Mouse (Mus musculus) limb, embryonic 14.5 days (tissue): Measurements from ENCODE around the gene Xaf1. TPM values are rescaled to one million over a fixed set of nuclear protein-coding genes. Genes with fewer than 3 reads are reported as not detected.

Experiments used
- ATAC-seq: fragments of 200-750 bp; cut with Nextera tagmentation; 2 replicates; pipeline ENCODE4 v1.8.0; 2017; ENCODE audit warnings: low read depth, moderate number of reproducible peaks, moderate TSS enrichment; ENCODE audit not compliant: low FRiP score
- DNase-seq: peaks from one replicate; pipeline ENCODE4 v3.0.0-alpha.2; 2015; ENCODE audit warnings: low spot score
- H3K27ac ChIP-seq: fragments of 300-500 bp; sonication (generic); replicated peaks from 2 replicates; pipeline ENCODE4 v1.5.1; 2014; ENCODE audit warnings: low read depth, mild to moderate bottlenecking, low read length, moderate library complexity, mixed read lengths
- H3K27me3 ChIP-seq: fragments of 300-500 bp; sonication (generic); 2 replicates; pipeline ENCODE4 v1.6.1; 2014; ENCODE audit warnings: low read length, mixed read lengths; ENCODE audit not compliant: control insufficient read depth, insufficient read depth
- H3K36me3 ChIP-seq: fragments of 300-500 bp; sonication (generic); 2 replicates; pipeline ENCODE4 v1.6.1; 2014; ENCODE audit warnings: mild to moderate bottlenecking, low read length, moderate library complexity, mixed read lengths; ENCODE audit not compliant: control insufficient read depth, insufficient read depth
- H3K4me1 ChIP-seq: fragments of 300-500 bp; sonication (generic); 2 replicates; pipeline ENCODE4 v1.6.1; 2014; ENCODE audit warnings: antibody characterized with exemption, low read length, mixed read lengths; ENCODE audit not compliant: control insufficient read depth, insufficient read depth
- H3K4me2 ChIP-seq: fragments of 300-500 bp; sonication (generic); replicated peaks from 2 replicates; pipeline ENCODE4 v1.6.1; 2014; ENCODE audit warnings: low read depth, mild to moderate bottlenecking, low read length, moderate library complexity; ENCODE audit not compliant: severe bottlenecking
- H3K4me3 ChIP-seq: fragments of 300-500 bp; sonication (generic); replicated peaks from 2 replicates; pipeline ENCODE4 v1.5.1; 2014; ENCODE audit warnings: low read length
- H3K9ac ChIP-seq: fragments of 300-500 bp; sonication (generic); 2 replicates; pipeline ENCODE4 v1.6.1; 2014; ENCODE audit warnings: mild to moderate bottlenecking, low read depth, low read length, moderate library complexity; ENCODE audit not compliant: severe bottlenecking
- H3K9me3 ChIP-seq: fragments of 300-500 bp; sonication (generic); 2 replicates; pipeline ENCODE4 v1.6.1; 2016; ENCODE audit warnings: low read length; ENCODE audit not compliant: control insufficient read depth
- POLR2A ChIP-seq: fragments of 200-500 bp; IDR thresholded peaks from 2 replicates; pipeline ENCODE4 v1.8.0; 2012; ENCODE audit warnings: inconsistent platforms, mild to moderate bottlenecking, moderate library complexity, borderline replicate concordance; ENCODE audit not compliant: insufficient read depth, insufficient read length; ENCODE audit errors: extremely low read depth
- WGBS: fragments of 180-500 bp; shearing (Covaris S2); extraction: QIAGEN DNeasy Blood & Tissue Kit; methylation state at CpG from one replicate; pipeline ENCODE4 v1.1.7; 2014; 5-methylcytosine and 5-hydroxymethylcytosine counted together
- polyA plus RNA-seq, 2 experiments: library from polyadenylated mRNA; depleted of rRNA in 1 of 2; stranded (reverse) in 1 of 2; unstranded in 1 of 2; fragments of >200 nt; fragmentation: Nextera tagmentation in 1 of 2; extraction: Ambion mirVana in 1 of 2; gene quantifications; 2 replicates each; pipeline versions ENCODE4 v1.2.1 to v1.2.3; 2012 to 2014

The Xaf1 gene
- polyA plus RNA-seq, 2 experiments: 1.9 to 2.9 TPM

- H3K36me3 ChIP-seq: no peaks in the 10 kb centered on the region
- DNase-seq: no peak
- H3K4me2 ChIP-seq: no peak overlapping the region
- no peak for TF ChIP-seq POLR2A
- H3K27me3 ChIP-seq: no peaks in the 10 kb centered on the region
- 0 out of 2 replicates have a peak, but pooled peaks cover 3% of the 10 kb centered on the region for H3K4me1 ChIP-seq
- ATAC-seq: no peak
- H3K9me3 ChIP-seq: no peaks in the 10 kb centered on the region
- 48% methylated on average over 4 of the region's 4 CpGs for WGBS
- no peak overlapping the region for H3K4me3 ChIP-seq
- H3K27ac ChIP-seq: no peak overlapping the region
- no peak overlapping the region for H3K9ac ChIP-seq
These were observed 48.2 kb downstream of the Xaf1 start for GRCm38 (mm10) chr11:72349652-72350051.

GRCm38 (mm10) chr11:72352272-72352671 lies 50.8 kb downstream of the Xaf1 start:
- ATAC-seq (no peak), DNase-seq (no peak)
- no peak overlapping the region for H3K27ac ChIP-seq
- 48% methylated on average over 1 of the region's 1 CpGs for WGBS
- H3K4me3 ChIP-seq: no peak overlapping the region
- no peak overlapping the region for H3K9ac ChIP-seq
- no peak overlapping the region for H3K4me2 ChIP-seq
- H3K4me1 ChIP-seq: 0 out of 2 replicates have a peak, but pooled peaks cover 6% of the 10 kb centered on the region
- no peaks in the 10 kb centered on the region for H3K36me3 ChIP-seq
- H3K27me3 ChIP-seq: no peaks in the 10 kb centered on the region
- TF ChIP-seq POLR2A: no peak
- no peaks in the 10 kb centered on the region for H3K9me3 ChIP-seq

- no peak for ATAC-seq
These were observed 51.8 kb downstream of the Xaf1 start for GRCm38 (mm10) chr11:72353186-72353585.

GRCm38 (mm10) chr11:72354971-72355728 lies 53.7 kb downstream of the Xaf1 start:
- H3K4me3 ChIP-seq: no peak overlapping the region
- peak; percentile 81 for DNase-seq
- 0 out of 2 replicates have a peak, but pooled peaks cover 3% of the 10 kb centered on the region for H3K4me1 ChIP-seq
- H3K27me3 ChIP-seq: no peaks in the 10 kb centered on the region
- no peaks in the 10 kb centered on the region for H3K9me3 ChIP-seq
- no peak overlapping the region for H3K27ac ChIP-seq
- H3K4me2 ChIP-seq: peak overlapping the region; percentile 32; the same call in 1 of the 2 replicates
- no peak overlapping the region for H3K9ac ChIP-seq
- no peaks in the 10 kb centered on the region for H3K36me3 ChIP-seq
- no peak for TF ChIP-seq POLR2A
- no peak; the same call in 1 of the 2 replicates for ATAC-seq
- 24% methylated on average over 20 of the region's 20 CpGs for WGBS

More at GRCm38 (mm10) chr11:72353186-72353585, 51.8 kb downstream of the Xaf1 start:
- no peak for TF ChIP-seq POLR2A
- 70% methylated on average over 3 of the region's 3 CpGs for WGBS
- H3K36me3 ChIP-seq: no peaks in the 10 kb centered on the region
- H3K27ac ChIP-seq: no peak overlapping the region
- no peaks in the 10 kb centered on the region for H3K9me3 ChIP-seq
- H3K27me3 ChIP-seq: no peaks in the 10 kb centered on the region
- no peak overlapping the region for H3K4me3 ChIP-seq
- no peak overlapping the region for H3K9ac ChIP-seq
- no peak overlapping the region for H3K4me2 ChIP-seq
- H3K4me1 ChIP-seq: 0 out of 2 replicates have a peak, but pooled peaks cover 6% of the 10 kb centered on the region
- DNase-seq: no peak

- Histone ChIP-seq H3K27me3 (no peaks in the 10 kb centered on the region), H3K9me3 (no peaks in the 10 kb centered on the region), H3K9ac (peak overlapping the region; percentile 62), H3K4me1 (no peaks in the 10 kb centered on the region), H3K36me3 (no peaks in the 10 kb centered on the region), H3K27ac (no peak overlapping the region), H3K4me3 (peak overlapping the region; percentile 36), H3K4me2 (peak overlapping the region; percentile 65)
- peak; percentile 87 for DNase-seq
- ATAC-seq: peak; percentile 88
- TF ChIP-seq POLR2A: no peak
- 9% methylated on average over 42 of the region's 42 CpGs for WGBS
These were observed 60.2 kb downstream of the Xaf1 start for GRCm38 (mm10) chr11:72361385-72362346.
